Mouse (Mus musculus) gastrocnemius, adult 18-20 months (tissue): ENCODE data around the gene Hadhb. TPM values are rescaled to one million over a fixed set of nuclear protein-coding genes. Genes with fewer than 3 reads are reported as not detected.

Source experiments
- DNase-seq: peaks from one replicate; pipeline ENCODE4 v3.0.0; 2021; ENCODE audit warnings: low spot score
- long read RNA-seq, 2 experiments: library from polyadenylated mRNA; stranded (forward); transcript quantifications; one replicate each; pipeline ENCODE4 v2.0.0; 2021
- total RNA-seq, 2 experiments: library from RNA; stranded (reverse); gene quantifications; 2 replicates each; pipeline ENCODE4 v1.2.3; 2021

Gene Hadhb
- 100 to 1,000 TPM; 403 to 518 TPM for total RNA-seq
- long read RNA-seq, experiment 1, transcript Hadhb-201 (16 exons, 2,033 nt): major isoform, 509 of 755 reads
- long read RNA-seq, experiment 1, transcript Hadhb-203 (16 exons, 2,048 nt): minor isoform, 207 of 755 reads
- long read RNA-seq, experiment 1, partial matches to known transcripts: 15 of 755 reads
- long read RNA-seq, experiment 1, other reads (novel, unspliced or antisense): 22 of 755 reads
- long read RNA-seq, experiment 2, transcript Hadhb-202 (16 exons, 2,045 nt): minor isoform, 5 of 602 reads
- long read RNA-seq, experiment 2, transcript Hadhb-203 (16 exons, 2,048 nt): minor isoform, 180 of 602 reads
- long read RNA-seq, experiment 2, transcript Hadhb-201 (16 exons, 2,033 nt): major isoform, 378 of 602 reads
- long read RNA-seq, experiment 2, partial matches to known transcripts: 15 of 602 reads
- long read RNA-seq, experiment 2, other reads (novel, unspliced or antisense): 24 of 602 reads

DNA sequence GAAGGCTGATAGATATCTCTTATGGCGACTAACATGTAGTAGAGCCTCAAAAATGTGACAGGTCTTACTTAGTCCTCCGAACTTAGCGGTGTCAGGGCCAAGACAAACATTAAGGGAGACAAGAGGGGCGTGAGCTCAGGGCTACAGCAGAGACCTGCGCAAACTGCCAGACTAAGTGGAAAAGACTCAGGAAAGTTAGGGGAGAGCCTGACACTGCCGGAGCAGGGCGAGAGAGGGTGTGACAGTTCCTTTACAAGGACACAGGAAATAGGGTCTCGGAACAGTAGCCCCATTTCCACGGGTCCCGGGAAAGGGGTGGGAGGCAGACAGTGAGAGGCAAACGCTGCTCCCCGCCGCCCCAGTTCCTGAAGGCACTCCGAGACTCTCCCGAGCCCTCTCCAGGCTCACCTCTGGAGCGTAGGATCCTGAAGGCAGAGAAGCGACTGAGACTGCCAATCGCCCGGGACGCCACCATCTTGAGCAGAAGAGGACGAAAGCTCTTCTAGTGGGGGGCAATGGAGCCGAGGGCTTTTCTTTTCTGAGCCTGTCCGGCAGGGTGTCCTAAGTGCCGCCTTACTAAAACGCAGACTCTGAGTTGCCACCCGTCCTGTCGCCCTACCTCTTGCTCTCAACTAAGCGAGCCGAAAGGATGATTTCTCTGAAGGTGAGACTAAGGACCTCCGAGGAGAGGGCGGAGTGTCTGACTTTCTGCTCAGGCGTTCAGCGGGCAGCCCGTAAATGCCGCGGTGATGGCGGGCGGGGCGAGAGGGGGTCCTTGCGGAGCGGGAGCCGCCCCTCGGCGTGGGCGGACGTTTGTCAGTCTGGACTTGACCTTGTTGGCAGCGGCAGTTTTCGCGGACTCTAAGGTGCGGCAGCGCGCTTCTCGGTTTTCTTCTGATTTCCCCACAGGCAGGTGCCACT is at the start of gene Hadhb, which contains the start of gene Hadha:
TSS of gene Hadhb (plus strand) at position 775 of the 921 bp plus-strand sequence.
TSS of gene Hadha (minus strand) at position 689 of the 921 bp plus-strand sequence.
- DNase-seq: peak; percentile 95

GRCm38 (mm10) chr5:30105668-30106300 is 49.3 kb upstream of the Hadhb start, which contains the start of gene 3110082J24Rik:
TSS of gene 3110082J24Rik (minus strand) at chr5:30106086.
- no peak for DNase-seq

- no peak for DNase-seq
These were observed 48.3 kb upstream of the Hadhb start for GRCm38 (mm10) chr5:30106756-30107155.

GRCm38 (mm10) chr5:30107186-30107585 is 47.9 kb upstream of the Hadhb start:
- no peak for DNase-seq

DNA sequence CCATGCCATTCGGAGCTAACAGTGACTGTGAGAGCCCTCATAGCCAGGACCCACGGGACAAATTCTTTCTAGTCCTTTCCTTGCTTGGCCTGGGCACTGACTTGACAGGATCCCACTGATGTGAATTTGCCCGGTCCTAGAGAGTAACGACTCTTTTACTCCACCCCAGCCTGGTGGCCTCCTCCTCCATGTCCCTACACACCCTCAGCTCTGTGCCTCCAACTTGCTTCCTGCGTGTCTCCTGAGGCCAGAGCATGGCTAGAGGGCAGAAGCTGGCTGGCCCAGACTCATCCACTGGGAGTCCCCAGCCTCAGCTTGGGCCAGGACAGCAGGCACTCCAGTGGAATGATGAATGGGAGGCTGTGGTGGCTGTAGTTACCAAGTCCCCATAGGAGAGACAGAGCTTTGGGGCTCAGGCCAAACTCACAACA is 47.4 kb upstream of the Hadhb start:
- no peak for DNase-seq

DNA sequence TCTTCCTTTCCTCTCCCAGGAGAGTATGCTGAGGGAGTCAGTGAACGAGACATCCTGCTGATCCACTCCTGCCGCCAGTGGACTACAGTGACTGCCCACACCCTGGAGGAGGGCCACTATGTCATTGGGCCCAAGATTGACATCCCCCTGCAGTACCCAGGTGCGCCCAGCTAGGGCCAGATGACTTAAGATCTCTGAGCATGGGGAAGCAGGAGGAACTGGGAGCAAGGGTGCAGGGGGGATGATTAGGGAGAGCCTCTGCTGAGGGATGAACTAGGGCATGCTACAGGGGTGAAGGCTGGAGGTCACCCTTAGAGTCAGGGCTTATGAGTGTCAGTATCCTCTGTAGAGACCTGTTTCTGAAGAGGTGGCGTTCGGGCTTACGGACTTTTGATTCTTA is 46.8 kb upstream of the Hadhb start:
- no peak for DNase-seq

DNA sequence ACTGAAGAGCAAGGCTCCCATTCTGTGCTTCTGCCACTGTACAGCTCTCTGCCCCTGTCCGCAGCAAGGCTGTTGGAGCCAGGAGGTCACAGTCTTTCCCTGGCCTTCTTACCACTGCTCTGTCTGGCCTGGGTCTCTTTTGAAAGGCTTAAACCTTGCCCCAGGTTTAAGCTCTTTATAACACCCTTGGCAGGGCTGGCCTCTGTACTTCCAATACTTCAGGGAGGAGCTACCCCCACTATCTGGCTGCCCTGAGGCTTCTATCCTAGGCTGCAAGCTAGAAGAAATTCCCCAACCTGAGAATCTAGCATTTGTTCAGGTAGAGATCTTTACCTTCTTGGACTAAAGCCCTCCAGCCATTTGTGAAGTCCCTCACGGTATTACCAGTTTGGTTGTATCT is 45.1 kb upstream of the Hadhb start:
- no peak for DNase-seq

DNA sequence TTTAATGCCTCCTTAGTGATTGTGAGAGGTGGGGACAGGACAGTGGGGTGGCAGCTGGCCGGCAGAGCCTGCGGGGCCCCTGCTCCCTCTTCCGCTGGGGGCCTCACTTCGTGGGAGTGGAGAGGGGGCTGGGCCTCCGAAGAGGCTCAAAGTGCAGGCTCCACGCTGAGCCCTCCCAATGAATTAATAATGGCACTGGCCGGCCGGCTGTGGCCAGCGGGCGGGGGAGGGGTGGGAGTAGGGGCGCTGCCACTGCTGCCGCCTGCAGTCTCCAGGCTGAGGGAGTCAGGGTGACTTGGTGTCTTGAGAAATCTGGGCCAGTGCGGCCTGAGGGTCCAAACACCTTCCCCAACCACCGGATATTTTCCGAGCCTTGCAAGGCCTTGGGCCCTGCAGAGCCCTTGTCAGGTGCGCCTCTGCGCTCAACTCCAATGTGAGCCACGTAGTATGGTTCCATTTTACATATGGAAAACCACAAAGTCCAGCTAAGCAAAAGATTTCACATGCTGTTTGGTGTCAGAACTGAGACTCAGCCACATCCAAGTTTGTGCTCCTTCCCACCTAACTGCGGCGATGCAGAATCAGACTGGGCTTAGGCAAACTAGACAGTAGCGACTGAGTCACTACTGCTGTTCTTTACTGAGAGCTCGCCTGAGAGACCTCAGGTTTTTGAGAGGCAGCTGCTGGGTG is 44.5 kb upstream of the Hadhb start:
- no peak for DNase-seq

DNA sequence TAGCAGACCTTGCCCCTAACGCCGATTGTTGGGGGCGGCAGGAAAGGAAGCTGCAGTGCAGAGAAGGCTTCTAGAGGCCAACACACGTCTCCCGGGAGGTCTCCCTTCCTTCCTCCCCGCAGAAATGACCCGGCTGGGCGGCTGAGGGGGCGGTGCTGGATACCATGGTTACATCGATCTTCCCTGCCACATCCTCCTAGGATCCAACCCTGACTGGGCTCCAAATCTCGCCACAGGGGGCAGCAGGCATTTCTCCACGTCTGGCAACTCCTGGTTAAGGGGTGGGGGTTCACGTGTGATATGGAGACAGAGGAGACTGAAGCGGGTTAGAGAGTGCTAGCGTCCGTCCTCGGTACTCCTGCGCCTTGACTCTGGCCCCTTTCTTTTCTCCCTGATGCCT is 43.9 kb upstream of the Hadhb start:
- no peak for DNase-seq

DNA sequence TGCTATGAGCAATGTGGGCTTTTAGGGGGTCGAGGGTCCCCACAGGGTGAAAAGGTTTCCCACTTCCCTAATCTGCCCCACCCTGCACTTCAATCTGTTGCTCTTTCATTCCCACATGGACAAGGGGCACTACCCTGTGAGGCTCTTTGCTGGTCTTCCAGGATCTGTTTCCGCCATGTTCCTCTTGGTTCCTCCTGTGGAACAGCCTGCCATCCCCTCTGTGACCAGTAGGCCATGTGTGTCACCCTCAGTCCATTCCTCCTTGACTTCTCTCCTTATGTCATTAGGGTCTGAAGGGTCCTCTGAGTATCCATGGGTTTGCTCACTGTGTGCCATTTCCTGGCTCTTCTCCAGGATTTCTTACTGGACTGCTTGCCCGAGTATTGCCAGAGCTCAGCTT is 43.3 kb upstream of the Hadhb start:
- no peak for DNase-seq

GRCm38 (mm10) chr5:30112533-30113068 is 42.4 kb upstream of the Hadhb start:
- no peak for DNase-seq

DNA sequence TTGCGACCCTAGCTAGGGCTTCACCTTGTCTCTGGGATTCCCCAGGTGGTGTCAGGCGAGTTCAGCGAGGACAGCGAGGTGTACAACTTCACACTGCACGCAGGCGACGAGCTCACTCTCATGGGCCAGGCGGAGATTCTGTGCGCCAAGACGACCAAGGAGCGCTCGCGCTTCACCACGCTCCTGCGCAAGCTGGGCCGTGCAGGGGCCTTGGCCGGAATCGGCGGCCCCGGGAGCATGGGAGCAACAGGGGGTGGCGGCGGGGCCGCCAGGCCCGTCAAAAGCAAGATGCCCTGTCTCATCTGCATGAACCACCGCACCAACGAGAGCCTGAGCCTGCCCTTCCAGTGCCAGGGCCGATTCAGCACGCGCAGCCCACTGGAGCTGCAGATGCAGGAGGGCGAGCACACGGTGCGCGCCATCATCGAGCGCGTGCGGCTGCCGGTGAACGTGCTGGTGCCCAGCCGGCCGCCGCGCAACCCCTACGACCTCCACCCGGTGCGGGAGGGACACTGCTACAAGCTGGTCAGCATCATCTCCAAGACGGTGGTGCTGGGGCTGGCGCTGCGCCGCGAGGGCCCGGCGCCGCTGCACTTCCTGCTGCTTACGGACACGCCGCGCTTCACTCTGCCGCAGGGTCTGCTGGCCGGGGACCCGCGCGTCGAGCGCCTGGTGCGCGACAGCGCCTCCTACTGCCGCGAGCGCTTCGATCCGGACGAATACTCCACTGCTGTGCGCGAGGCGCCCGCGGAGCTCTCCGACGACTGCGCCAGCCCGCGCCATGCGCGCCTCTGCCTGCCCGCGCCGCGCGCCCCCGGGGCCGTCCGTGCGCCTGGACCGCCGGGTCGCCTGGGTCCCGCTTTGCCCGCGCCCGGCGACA is 40.9 kb upstream of the Hadhb start:
- peak; percentile 38 for DNase-seq

DNA sequence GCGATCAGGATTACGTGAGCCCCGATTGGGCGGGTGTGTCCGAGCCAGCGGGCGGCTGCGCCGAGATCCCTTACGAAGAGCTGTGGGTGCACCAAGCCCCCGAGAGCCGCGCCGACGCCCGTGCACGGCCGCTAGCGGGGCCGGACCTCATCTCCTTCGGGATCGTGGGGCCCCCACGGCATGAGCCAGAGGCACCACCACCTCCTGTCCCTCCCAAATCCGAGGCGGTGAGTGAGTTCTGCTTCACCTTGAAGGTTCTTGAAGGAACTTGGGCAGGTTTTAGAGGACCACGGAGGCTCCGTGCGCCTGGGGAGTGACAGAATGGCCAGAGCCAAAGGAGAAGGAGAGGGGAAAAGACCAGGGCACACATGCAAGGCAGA is 40.3 kb upstream of the Hadhb start:
- DNase-seq: no peak

GRCm38 (mm10) chr5:30115718-30116117 is 39.3 kb upstream of the Hadhb start:
- no peak for DNase-seq

GRCm38 (mm10) chr5:30118018-30118417 is 37.0 kb upstream of the Hadhb start:
- no peak for DNase-seq

DNA sequence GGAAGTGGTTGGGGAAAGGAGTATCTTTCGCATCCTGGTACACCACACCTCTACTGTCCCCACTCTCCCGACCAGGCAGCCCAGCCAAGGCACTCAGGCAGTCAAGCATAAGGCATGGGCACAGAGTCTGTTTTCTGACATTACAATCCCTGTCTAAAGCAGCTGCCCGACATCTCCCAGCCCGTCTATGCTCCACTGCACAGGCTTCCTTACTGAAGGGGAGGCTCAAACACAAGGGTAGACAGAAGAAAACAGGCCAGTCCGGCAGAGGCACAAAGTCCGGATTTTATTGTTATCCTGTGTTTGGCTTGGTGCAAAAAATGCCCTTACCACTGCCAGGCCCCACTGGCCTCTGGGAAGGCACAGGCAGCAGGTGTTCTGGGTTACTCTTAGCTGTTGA is 35.9 kb upstream of the Hadhb start:
- DNase-seq: no peak

DNA sequence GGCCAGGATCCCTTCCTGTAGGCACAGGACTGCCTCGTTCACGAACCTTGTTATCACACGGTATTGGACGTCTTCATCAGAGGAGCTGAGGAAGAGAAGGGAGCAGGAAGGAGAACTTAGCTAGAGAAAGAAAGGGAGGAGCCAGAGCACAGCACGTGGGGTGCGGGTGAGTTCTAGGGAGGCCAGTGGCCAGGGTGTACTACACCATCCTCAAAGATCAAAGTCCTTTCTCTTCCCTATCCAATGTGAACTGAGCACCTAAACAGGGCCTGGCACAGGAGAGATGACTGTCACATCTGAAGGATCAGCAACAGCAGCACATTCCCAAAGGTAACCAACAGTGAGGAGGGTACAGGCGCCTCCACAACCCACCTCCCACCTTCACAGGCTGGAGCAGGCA is 34.9 kb upstream of the Hadhb start:
- DNase-seq: no peak

GRCm38 (mm10) chr5:30122481-30122880 is 32.6 kb upstream of the Hadhb start:
- DNase-seq: no peak

DNA sequence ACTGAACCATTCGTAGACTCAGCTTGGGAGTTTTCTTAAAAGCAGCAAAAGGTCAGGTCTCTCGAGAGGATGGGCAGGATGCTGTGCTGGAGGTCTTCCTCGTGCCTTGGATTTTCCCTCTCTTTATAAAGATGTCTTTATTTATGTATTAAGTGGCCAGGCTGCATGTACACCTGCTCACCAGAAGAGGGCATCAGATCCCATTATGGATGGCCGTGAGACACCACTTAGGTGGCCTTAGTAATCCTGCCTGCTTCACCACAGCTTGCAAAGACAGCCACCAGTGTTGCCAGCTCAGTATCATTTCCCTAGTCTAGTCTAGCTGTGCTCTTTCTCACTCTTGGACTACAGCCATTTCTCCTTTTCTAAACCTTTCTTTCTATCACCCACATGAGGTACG is 29.5 kb upstream of the Hadhb start:
- peak; percentile 38 for DNase-seq

DNA sequence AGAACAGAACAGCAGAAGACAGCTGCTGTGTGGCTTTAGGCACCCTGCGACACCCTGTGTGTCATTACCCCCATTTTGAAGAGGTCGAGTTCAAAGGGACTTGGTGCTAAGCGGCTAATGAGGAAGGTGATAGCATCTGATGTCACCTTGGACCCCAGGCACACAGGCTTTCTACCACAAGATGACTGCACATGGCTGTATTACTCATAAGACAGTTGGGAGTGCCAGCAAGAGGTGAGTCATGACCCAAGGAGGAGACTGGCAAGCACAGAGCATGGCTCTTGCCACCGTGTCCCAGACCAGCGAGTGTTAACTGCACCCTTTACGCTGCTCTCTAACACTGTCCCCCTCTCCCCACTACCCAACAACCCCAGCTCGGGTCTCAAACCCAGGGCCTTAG is 28.3 kb upstream of the Hadhb start:
- DNase-seq: no peak
